Mouse (Mus musculus) inflammation-experienced regulatory T-cells (primary cell): ENCODE measurements around the gene Tmem262. TPM values are rescaled to one million over a fixed set of nuclear protein-coding genes. Genes with fewer than 3 reads are reported as not detected.

Experiments used
- polyA plus RNA-seq, 2 experiments: library from polyadenylated mRNA; unstranded; fragments of 100-300 nt; shearing (Covaris generic); gene quantifications; one replicate each; pipeline ENCODE4 v1.2.1; 2017

Gene Tmem262
- 1 to 10 TPM in 1 of 2 experiments, not detected in 1; 2.5 TPM for polyA plus RNA-seq

GRCm38 (mm10) chr19:6079983-6080480, at the start of gene Tmem262:
Gene Tmem262, plus strand, starts transcription at chr19:6080033.

GRCm38 (mm10) chr19:6046294-6047153, 33.3 kb upstream of the Tmem262 start, which contains the start of gene Syvn1:
Gene Syvn1, plus strand, starts transcription at chr19:6046576.

GRCm38 (mm10) chr19:6057313-6058096, 22.3 kb upstream of the Tmem262 start, which contains the start of the genes Mrpl49 and Fau:
Gene Mrpl49, minus strand, starts transcription at chr19:6057785.
Gene Fau, plus strand, starts transcription at chr19:6057844.

GRCm38 (mm10) chr19:6061021-6061533, 18.8 kb upstream of the Tmem262 start, which contains the start of gene Znhit2:
Gene Znhit2, plus strand, starts transcription at chr19:6061192.

GRCm38 (mm10) chr19:6067724-6068415, 12.0 kb upstream of the Tmem262 start, which contains the start of gene Tm7sf2:
Gene Tm7sf2, minus strand, starts transcription at chr19:6068373.

GRCm38 (mm10) chr19:6076564-6077393, 3.1 kb upstream of the Tmem262 start, which contains the start of gene Vps51:
Gene Vps51, minus strand, starts transcription at chr19:6077231.

GRCm38 (mm10) chr19:6082156-6082555, 2.3 kb downstream of the Tmem262 start, which contains the start of gene Gm28374:
Gene Gm28374, minus strand, starts transcription at chr19:6082256.

GRCm38 (mm10) chr19:6084478-6085248, 4.8 kb downstream of the Tmem262 start, which contains the start of the genes Zfpl1 and Cdca5:
Gene Zfpl1, minus strand, starts transcription at chr19:6084956.
Gene Cdca5, plus strand, starts transcription at chr19:6084983.

GRCm38 (mm10) chr19:6094119-6094518, 14.3 kb downstream of the Tmem262 start, which contains the start of gene AC131692.1:
Gene AC131692.1, plus strand, starts transcription at chr19:6094419.

GRCm38 (mm10) chr19:6105586-6105985, 25.8 kb downstream of the Tmem262 start, which contains the start of gene Naaladl1:
Gene Naaladl1, plus strand, starts transcription at chr19:6105782.

GRCm38 (mm10) chr19:6117986-6118676, 38.3 kb downstream of the Tmem262 start, which contains the start of gene Sac3d1:
Gene Sac3d1, minus strand, starts transcription at chr19:6118650.

GRCm38 (mm10) chr19:6127760-6128341, 48.0 kb downstream of the Tmem262 start, which contains the start of gene Snx15:
Gene Snx15, minus strand, starts transcription at chr19:6128304.

Other genes with a start within 250 kb of the Tmem262 start
- 100 to 1,000 TPM; 223 to 264 TPM for gene Frmd8, start 204.8 kb upstream of the Tmem262 start, polyA plus RNA-seq
- 10 to 100 TPM; 38.8 to 42.3 TPM for gene Slc25a45, start 202.2 kb upstream of the Tmem262 start, polyA plus RNA-seq
- gene Tigd3, start 185.9 kb upstream of the Tmem262 start, polyA plus RNA-seq: 1 to 10 TPM in 1 of 2 experiments, under 1 TPM in 1; 0.66 to 1.5 TPM
- gene Dpf2, start 167.0 kb upstream of the Tmem262 start, polyA plus RNA-seq: 100 to 1,000 TPM; 161 to 208 TPM
- 1 to 10 TPM in 1 of 2 experiments, under 1 TPM in 1; 0.46 to 1.6 TPM for gene Cdc42ep2, start 155.2 kb upstream of the Tmem262 start, polyA plus RNA-seq
- gene Pola2, start 115.8 kb upstream of the Tmem262 start, polyA plus RNA-seq: 10 to 100 TPM; 37.4 to 48.6 TPM
- gene Slc22a20, start 93.9 kb upstream of the Tmem262 start, polyA plus RNA-seq: under 1 TPM in 1 of 2 experiments, not detected in 1; 0.89 TPM
- gene Capn1, start 64.1 kb upstream of the Tmem262 start, polyA plus RNA-seq: 10 to 100 TPM; 64.1 to 70.3 TPM
- gene Syvn1, start 33.5 kb upstream of the Tmem262 start, polyA plus RNA-seq: 10 to 100 TPM; 48.2 to 68.1 TPM
- 10 to 100 TPM; 37.1 to 49.2 TPM for gene Mrpl49, start 22.2 kb upstream of the Tmem262 start, polyA plus RNA-seq
- gene Fau, start 22.2 kb upstream of the Tmem262 start, polyA plus RNA-seq: 100 to 1,000 TPM; 732 to 759 TPM
- 10 to 100 TPM; 35.7 to 43.9 TPM for gene Znhit2, start 18.8 kb upstream of the Tmem262 start, polyA plus RNA-seq
- 10 to 100 TPM; 14.2 to 15.2 TPM for gene Tm7sf2, start 11.7 kb upstream of the Tmem262 start, polyA plus RNA-seq
- 100 to 1,000 TPM in 1 of 2 experiments, 10 to 100 TPM in 1; 79.1 to 114 TPM for gene Vps51, start 2.8 kb upstream of the Tmem262 start, polyA plus RNA-seq
- gene Gm28374, start 2.2 kb downstream of the Tmem262 start, polyA plus RNA-seq: under 1 TPM; 0.68 to 0.80 TPM
- 10 to 100 TPM; 47.3 to 48.0 TPM for gene Zfpl1, start 4.9 kb downstream of the Tmem262 start, polyA plus RNA-seq
- 1 to 10 TPM in 1 of 2 experiments, not detected in 1; 1.9 TPM for gene Cdca5, start 5.0 kb downstream of the Tmem262 start, polyA plus RNA-seq
- 1 to 10 TPM in 1 of 2 experiments, not detected in 1; 1.3 TPM for gene AC131692.1, start 14.4 kb downstream of the Tmem262 start, polyA plus RNA-seq
- 1 to 10 TPM in 1 of 2 experiments, under 1 TPM in 1; 0.14 to 1.2 TPM for gene Naaladl1, start 25.7 kb downstream of the Tmem262 start, polyA plus RNA-seq
- gene Sac3d1, start 38.6 kb downstream of the Tmem262 start, polyA plus RNA-seq: 10 to 100 TPM; 17.7 to 37.8 TPM
- gene Snx15, start 48.3 kb downstream of the Tmem262 start, polyA plus RNA-seq: 10 to 100 TPM; 29.5 to 41.7 TPM
- not detected for gene Batf2, start 61.0 kb downstream of the Tmem262 start, polyA plus RNA-seq
- 10 to 100 TPM; 18.3 to 30.3 TPM for gene Arl2, start 61.5 kb downstream of the Tmem262 start, polyA plus RNA-seq
- 1 to 10 TPM in 1 of 2 experiments, not detected in 1; 1.2 TPM for gene Majin, start 104.4 kb downstream of the Tmem262 start, polyA plus RNA-seq
- not detected for gene Gpha2, start 146.3 kb downstream of the Tmem262 start, polyA plus RNA-seq
- gene Ppp2r5b, start 155.8 kb downstream of the Tmem262 start, polyA plus RNA-seq: 10 to 100 TPM; 21.9 to 26.7 TPM
- 10 to 100 TPM; 23.5 to 31.5 TPM for gene Atg2a, start 161.6 kb downstream of the Tmem262 start, polyA plus RNA-seq
- 10 to 100 TPM; 22.3 to 27.6 TPM for gene Ehd1, start 196.7 kb downstream of the Tmem262 start, polyA plus RNA-seq
- under 1 TPM; 0.11 to 0.46 TPM for gene Cdc42bpg, start 226.4 kb downstream of the Tmem262 start, polyA plus RNA-seq